Mouse (Mus musculus) intestine, postnatal 0 days (tissue): ENCODE data around the gene Clca4a. TPM values are rescaled to one million over a fixed set of nuclear protein-coding genes. Genes with fewer than 3 reads are reported as not detected.
A peak's percentile ranks its signal among the peaks of the same experiment; 100 is the strongest.

Source experiments
- ATAC-seq: fragments of 200-750 bp; cut with Nextera tagmentation; 2 replicates; pipeline ENCODE4 v1.8.0; 2017; ENCODE audit warnings: mild to moderate bottlenecking, moderate TSS enrichment, moderate library complexity
- H3K27ac ChIP-seq: fragments of 300-500 bp; sonication (generic); 2 replicates; pipeline ENCODE4 v1.5.1; 2014; ENCODE audit warnings: mild to moderate bottlenecking, low read depth, low read length, moderate library complexity
- H3K27me3 ChIP-seq: fragments of 300-500 bp; sonication (generic); replicated peaks from 2 replicates; pipeline ENCODE4 v1.6.1; 2014; ENCODE audit warnings: low read length, mixed read lengths; ENCODE audit not compliant: control insufficient read depth, insufficient read depth
- H3K36me3 ChIP-seq: fragments of 300-500 bp; sonication (generic); 2 replicates; pipeline ENCODE4 v1.6.1; 2014; ENCODE audit warnings: mild to moderate bottlenecking, moderate library complexity; ENCODE audit not compliant: control insufficient read depth, insufficient read depth
- H3K4me1 ChIP-seq: fragments of 300-500 bp; sonication (generic); replicated peaks from 2 replicates; pipeline ENCODE4 v1.6.1; 2014; ENCODE audit warnings: antibody characterized with exemption, low read length, mixed read lengths; ENCODE audit not compliant: control insufficient read depth, insufficient read depth
- H3K4me2 ChIP-seq: fragments of 300-500 bp; sonication (generic); replicated peaks from 2 replicates; pipeline ENCODE4 v1.6.1; 2014; ENCODE audit warnings: low read depth, mild to moderate bottlenecking, moderate library complexity
- H3K4me3 ChIP-seq: fragments of 300-500 bp; sonication (generic); 2 replicates; pipeline ENCODE4 v1.5.1; 2014; ENCODE audit warnings: low read depth, low read length
- H3K9ac ChIP-seq: fragments of 300-500 bp; sonication (generic); 2 replicates; pipeline ENCODE4 v1.6.1; 2014; ENCODE audit warnings: mild to moderate bottlenecking, low read depth, low read length
- H3K9me3 ChIP-seq: fragments of 300-500 bp; sonication (generic); 2 replicates; pipeline ENCODE4 v1.6.1; 2016; ENCODE audit warnings: mixed run types; ENCODE audit not compliant: control insufficient read depth
- CTCF ChIP-seq: sonication (generic); IDR thresholded peaks from 2 replicates; pipeline ENCODE4 v1.5.1; 2016; ENCODE audit warnings: low read depth, mild to moderate bottlenecking, control low read depth, antibody characterized with exemption, moderate library complexity
- WGBS: fragments of 180-500 bp; shearing (Covaris S2); extraction: QIAGEN DNeasy Blood & Tissue Kit; methylation state at CpG from one replicate; pipeline ENCODE4 v1.1.7; 2014; 5-methylcytosine and 5-hydroxymethylcytosine counted together
- polyA plus RNA-seq: library from polyadenylated mRNA; unstranded; fragments of >200 nt; fragmentation: Nextera tagmentation; extraction: Ambion mirVana; gene quantifications from 2 replicates; pipeline ENCODE4 v1.2.1, GENCODE M21; 2015

Clca4a gene
- polyA plus RNA-seq, 1 experiment from 2014 or later = 1.8 TPM

- no peak for TF ChIP-seq CTCF
- Histone ChIP-seq H3K4me2 (0 out of 2 replicates have a peak overlapping the region, but pooled peaks have one; percentile 17), H3K36me3 (no peaks in the 10 kb centered on the region), H3K9ac (no peak overlapping the region), H3K27ac (peak overlapping the region; percentile 73), H3K4me3 (no peak overlapping the region), H3K27me3 (no peaks in the 10 kb centered on the region), H3K4me1 (no peaks in the 10 kb centered on the region), H3K9me3 (no peaks in the 10 kb centered on the region)
- ATAC-seq = peak; percentile 70
- WGBS = 33% methylated on average over 1 of the region's 1 CpGs
These were observed 41.8 kb downstream of the Clca4a start for GRCm38 (mm10) chr3:144933011-144933491.

- H3K9me3 ChIP-seq = no peaks in the 10 kb centered on the region
- H3K4me3 ChIP-seq = peak within 1 kb of the TSS; percentile 32
- H3K9ac ChIP-seq = peak within 1 kb of the TSS; percentile 17; the same call in 1 of the 2 replicates
- no peaks in the 10 kb centered on the region for H3K4me1 ChIP-seq
- H3K36me3 ChIP-seq = no peaks in the 10 kb centered on the region
- H3K4me2 ChIP-seq = peak within 1 kb of the TSS; percentile 52
- H3K27ac ChIP-seq = peak within 1 kb of the TSS; percentile 73
- TF ChIP-seq CTCF = no peak
- ATAC-seq = peak; percentile 76
- no peaks in the 10 kb centered on the region for H3K27me3 ChIP-seq
These were observed 42.5 kb downstream of the Clca4a start, which contains the start of gene Clca4b for GRCm38 (mm10) chr3:144932335-144932734. Gene Clca4b, minus strand, starts transcription at chr3:144932529.

- no peak for TF ChIP-seq CTCF
These were observed 60.8 kb downstream of the Clca4a start for GRCm38 (mm10) chr3:144914014-144914413.

More at GRCm38 (mm10) chr3:144914014-144914413, 60.8 kb downstream of the Clca4a start:
- Histone ChIP-seq H3K9ac (no peak overlapping the region), H3K4me3 (no peak overlapping the region), H3K4me1 (no peaks in the 10 kb centered on the region), H3K27ac (no peak overlapping the region), H3K27me3 (no peaks in the 10 kb centered on the region), H3K4me2 (no peak overlapping the region), H3K9me3 (no peaks in the 10 kb centered on the region), H3K36me3 (no peaks in the 10 kb centered on the region)
- 88% methylated on average over 2 of the region's 2 CpGs for WGBS
- no peak for ATAC-seq

Other genes starting within 250 kb of the Clca4a start
- gene Clca3a1, start 214.1 kb downstream of the Clca4a start, polyA plus RNA-seq = 3.9 and 4.0 TPM in 2 replicates
- 0.08 and 0.25 TPM in 2 replicates for gene Clca3a2, start 155.6 kb downstream of the Clca4a start, polyA plus RNA-seq
- gene Clca3b, start 125.7 kb downstream of the Clca4a start, polyA plus RNA-seq = 2.5 and 3.6 TPM in 2 replicates
- gene Clca4b, start 42.5 kb downstream of the Clca4a start, polyA plus RNA-seq = 776 and 777 TPM in 2 replicates
- gene Clca1, start 57.7 kb upstream of the Clca4a start, polyA plus RNA-seq = 129 and 164 TPM in 2 replicates
- gene Clca2, start 124.4 kb upstream of the Clca4a start, polyA plus RNA-seq = 0.47 and 0.51 TPM in 2 replicates
- 11.4 and 14.6 TPM in 2 replicates for gene Odf2l, start 143.5 kb upstream of the Clca4a start, polyA plus RNA-seq